Mouse (Mus musculus) olfactory bulb, adult 2 months (tissue): ENCODE results near the gene Man2a2. TPM values are rescaled to one million over a fixed set of nuclear protein-coding genes. Genes with fewer than 3 reads are reported as not detected.
A peak's percentile ranks its signal among the peaks of the same experiment; 100 is the strongest.

ENCODE experiments used
- H3K27ac ChIP-seq: fragments of 200-500 bp; 2 replicates; pipeline ENCODE4 v1.5.1; 2012; ENCODE audit warnings: low read depth, low read length; ENCODE audit not compliant: insufficient read depth
- H3K4me1 ChIP-seq: fragments of 200-500 bp; 2 replicates; pipeline ENCODE4 v1.6.1; 2012; ENCODE audit warnings: low read length; ENCODE audit not compliant: control insufficient read depth, insufficient read depth
- H3K4me3 ChIP-seq: fragments of 200-500 bp; 2 replicates; pipeline ENCODE4 v1.5.1; 2012; ENCODE audit warnings: mild to moderate bottlenecking, low read depth, low read length, moderate library complexity; ENCODE audit not compliant: insufficient read depth
- CTCF ChIP-seq: fragments of 200-500 bp; IDR thresholded peaks from 2 replicates; pipeline ENCODE4 v1.5.1; 2012; ENCODE audit warnings: low read depth, mild to moderate bottlenecking, low read length, moderate library complexity; ENCODE audit not compliant: insufficient read depth
- POLR2A ChIP-seq: fragments of 200-500 bp; IDR thresholded peaks from 2 replicates; pipeline ENCODE4 v1.6.1; 2012; ENCODE audit warnings: mild to moderate bottlenecking, low read depth, low read length, moderate library complexity; ENCODE audit not compliant: insufficient read depth
- WGBS: fragments of 180-500 bp; shearing (Covaris S2); methylation state at CpG from one replicate; pipeline ENCODE4 v1.1.7; 2018; 5-methylcytosine and 5-hydroxymethylcytosine counted together
- polyA plus RNA-seq: library from polyadenylated mRNA; stranded (reverse); fragments of >200 nt; gene quantifications from 2 replicates; pipeline ENCODE4 v1.2.4, GENCODE M21; 2012; ENCODE audit warnings: low replicate concordance; ENCODE audit not compliant: missing spikeins, insufficient read depth, insufficient read length

The Man2a2 gene
- polyA plus RNA-seq, 1 experiment: 117 TPM

DNA sequence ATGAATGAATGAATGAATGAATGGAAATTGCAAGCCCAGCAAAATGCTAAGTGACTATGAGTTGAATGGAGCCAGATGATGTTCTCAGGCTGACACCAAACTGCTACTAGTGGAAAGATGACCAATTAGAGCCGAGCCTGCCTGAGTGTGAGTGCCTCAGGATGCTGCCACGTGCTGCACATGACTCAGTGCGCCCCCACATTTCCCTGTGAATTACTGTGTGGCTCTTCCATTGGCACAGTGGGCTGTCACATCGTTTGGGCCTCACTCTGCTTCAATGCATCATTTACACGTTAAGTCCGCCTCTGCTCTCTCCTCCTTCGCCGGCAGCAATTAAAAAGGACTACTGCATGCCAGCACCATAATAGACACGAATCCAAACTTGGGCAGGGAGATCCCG lies 41.1 kb upstream of the Man2a2 start:
- H3K4me3 ChIP-seq: no peak overlapping the region
- H3K27ac ChIP-seq: no peak overlapping the region
- 26% methylated on average over 10 of the region's 10 CpGs for WGBS
- TF ChIP-seq POLR2A: no peak
- TF ChIP-seq CTCF: no peak
- peaks cover 11% of the 10 kb centered on the region for H3K4me1 ChIP-seq

DNA sequence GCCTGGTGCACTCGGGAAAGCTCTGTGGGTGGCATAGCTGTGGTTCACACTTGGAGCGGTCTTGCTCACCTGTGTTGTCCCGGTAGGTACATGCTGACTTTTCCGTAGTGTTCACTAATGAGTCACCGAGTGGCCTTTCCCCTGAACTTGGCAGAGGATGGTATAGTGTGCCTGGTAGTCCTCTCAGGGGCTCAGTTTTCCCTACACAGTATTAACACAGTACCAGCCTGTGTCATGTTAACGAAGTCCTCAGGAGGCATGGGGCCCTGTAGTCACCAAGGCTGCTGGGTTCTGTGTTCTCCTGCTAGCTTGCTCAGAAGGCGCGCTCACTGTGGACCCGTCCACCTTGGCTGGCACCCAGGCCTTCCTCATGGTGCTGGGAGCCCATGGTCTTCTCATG lies 39.2 kb upstream of the Man2a2 start:
- H3K4me3 ChIP-seq: no peak overlapping the region
- WGBS: 72% methylated on average over 9 of the region's 9 CpGs
- TF ChIP-seq CTCF (no peak), POLR2A (no peak)
- peaks cover 11% of the 10 kb centered on the region for H3K4me1 ChIP-seq
- H3K27ac ChIP-seq: no peak overlapping the region

DNA sequence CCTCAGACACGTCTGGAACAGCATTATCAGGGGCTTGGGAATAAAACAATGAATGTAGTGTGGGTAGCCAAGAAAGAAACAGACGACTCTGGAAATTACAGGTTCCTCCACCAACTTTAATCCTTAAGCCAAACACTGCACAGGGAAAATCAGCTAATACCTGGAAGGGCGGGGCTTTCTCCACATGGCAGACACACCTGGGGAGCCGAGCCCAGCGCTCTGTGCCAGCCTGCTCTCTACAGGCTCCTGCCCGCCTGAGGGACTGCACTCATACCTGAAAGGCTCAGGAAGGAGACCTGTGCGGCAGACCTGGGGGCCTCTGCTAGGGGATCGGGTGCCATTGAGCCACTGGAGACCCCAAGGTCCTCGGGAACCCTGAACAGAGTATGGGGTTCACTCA lies 36.5 kb upstream of the Man2a2 start:
- TF ChIP-seq CTCF (no peak), POLR2A (no peak)
- Histone ChIP-seq H3K4me1 (peaks cover 19% of the 10 kb centered on the region), H3K27ac (no peak overlapping the region), H3K4me3 (no peak overlapping the region)
- 82% methylated on average over 9 of the region's 9 CpGs for WGBS

DNA sequence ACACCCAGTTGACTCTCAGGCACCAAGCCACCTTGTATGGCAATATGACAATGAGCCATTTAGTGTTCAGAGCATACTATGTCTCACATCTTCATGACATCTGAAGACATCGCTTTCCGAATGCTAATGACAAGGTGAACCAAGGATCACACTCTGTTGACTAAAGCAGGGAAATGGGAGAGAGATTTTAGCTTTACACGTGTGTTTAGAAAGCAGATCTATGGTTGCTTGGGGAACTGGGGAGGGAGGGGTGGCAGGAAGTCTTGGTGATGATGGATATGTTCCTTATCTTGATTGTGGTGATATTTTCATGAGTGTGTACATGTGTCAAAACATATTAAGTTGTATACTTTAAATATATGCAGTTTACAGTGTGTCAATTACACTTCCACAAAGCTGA lies 35.0 kb upstream of the Man2a2 start:
- WGBS: 93% methylated on average over 3 of the region's 3 CpGs
- H3K4me1 ChIP-seq: peaks cover 21% of the 10 kb centered on the region
- no peak overlapping the region for H3K27ac ChIP-seq
- no peak for TF ChIP-seq CTCF
- no peak for TF ChIP-seq POLR2A
- no peak overlapping the region for H3K4me3 ChIP-seq

DNA sequence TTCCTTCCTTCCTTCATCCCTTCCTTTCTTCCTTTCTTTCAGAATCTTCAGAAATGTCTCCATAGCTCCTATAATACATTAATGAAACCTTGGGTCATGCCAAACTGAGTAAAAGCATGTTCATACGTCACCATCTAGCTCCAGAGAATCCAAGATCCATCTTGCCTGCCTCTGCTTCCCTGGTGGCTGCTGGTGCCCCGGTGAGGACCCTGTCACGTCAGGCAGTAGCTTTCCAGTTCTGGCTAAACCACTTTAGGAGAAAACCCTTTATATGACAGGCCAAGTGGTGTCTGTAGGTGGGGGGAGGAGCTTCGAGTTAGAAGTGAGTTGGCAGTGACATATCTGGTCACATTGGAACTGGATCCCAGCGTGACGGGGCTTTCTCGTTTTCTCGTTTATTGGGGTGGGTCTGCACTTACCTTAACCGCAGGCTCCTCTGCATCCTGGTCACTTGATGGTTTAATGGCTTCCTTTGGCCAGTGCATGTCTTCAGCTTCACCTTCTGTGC lies 34.1 kb upstream of the Man2a2 start, which contains the start of gene Furin:
Gene Furin, minus strand, starts transcription at position 249 of the 508 bp plus-strand sequence.
- TF ChIP-seq CTCF (no peak), POLR2A (no peak)
- H3K4me1 ChIP-seq: peaks cover 28% of the 10 kb centered on the region
- 80% methylated on average over 9 of the region's 9 CpGs for WGBS
- H3K4me3 ChIP-seq: no peak within 1 kb of the TSS
- H3K27ac ChIP-seq: no peak within 1 kb of the TSS

DNA sequence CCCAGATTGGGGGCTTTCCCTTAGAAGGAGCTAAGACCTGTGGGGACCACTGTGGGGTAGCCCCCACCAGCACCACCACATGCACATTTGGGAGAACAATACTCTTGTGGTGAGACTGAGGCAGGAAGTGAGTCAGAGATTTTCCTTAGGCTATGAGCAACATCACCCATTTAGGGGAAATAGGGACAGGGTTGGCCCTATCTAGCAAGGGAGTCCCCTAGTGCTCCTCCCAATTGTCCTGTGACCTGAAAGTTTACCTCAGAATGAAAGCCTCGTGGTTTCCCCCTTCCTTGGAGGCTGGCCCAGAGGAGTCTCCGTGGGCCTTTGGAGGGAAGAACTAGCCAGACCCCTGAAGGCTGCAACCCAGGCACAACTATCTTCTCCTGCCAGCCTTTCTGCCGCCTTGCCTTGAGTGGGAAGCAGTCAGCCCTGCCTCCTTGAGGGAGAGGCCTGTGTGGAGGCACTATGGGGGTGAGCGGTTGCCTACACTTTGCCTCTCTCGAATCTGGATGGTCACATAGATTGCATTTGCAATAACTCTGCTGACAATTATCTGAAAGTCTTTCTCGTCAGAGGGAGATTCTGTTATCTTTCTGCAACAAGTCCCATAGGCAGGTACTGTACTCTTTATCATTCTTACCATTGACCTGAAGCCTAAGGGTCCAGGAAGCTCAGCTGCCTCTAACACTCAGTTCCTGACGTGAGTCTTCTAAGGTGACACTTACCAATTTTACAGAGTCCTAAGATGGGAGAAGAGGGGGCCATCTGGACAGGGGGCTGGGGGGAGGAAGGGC lies 33.1 kb upstream of the Man2a2 start:
- TF ChIP-seq POLR2A (no peak), CTCF (no peak)
- 55% methylated on average over 7 of the region's 7 CpGs for WGBS

DNA sequence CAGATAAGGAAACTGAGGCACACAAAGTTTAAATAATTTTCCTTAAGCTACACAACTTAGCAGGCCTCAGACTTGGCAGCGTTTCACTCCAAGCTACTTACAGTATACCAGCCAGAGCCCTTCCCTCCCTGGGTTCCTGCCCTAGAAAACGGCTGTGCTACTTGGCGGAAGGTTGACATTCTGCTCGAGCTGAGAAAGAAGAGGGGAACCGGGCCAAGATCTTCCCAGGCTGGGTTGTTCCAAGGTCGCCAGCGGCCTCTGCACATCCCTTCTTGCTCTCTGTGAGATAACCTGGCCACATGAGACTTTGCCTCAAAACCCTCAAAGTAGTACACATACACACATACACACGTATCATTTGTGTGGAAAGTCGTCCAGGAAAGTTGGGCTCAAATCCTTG lies 32.4 kb upstream of the Man2a2 start:
- TF ChIP-seq POLR2A (no peak), CTCF (no peak)
- WGBS: 30% methylated on average over 9 of the region's 9 CpGs
- Histone ChIP-seq H3K4me1 (peaks cover 34% of the 10 kb centered on the region), H3K4me3 (no peak overlapping the region), H3K27ac (no peak overlapping the region)

More for the DNA sequence above, 33.1 kb upstream of the Man2a2 start:
- Histone ChIP-seq H3K27ac (no peak overlapping the region), H3K4me1 (peaks cover 29% of the 10 kb centered on the region), H3K4me3 (no peak overlapping the region)

DNA sequence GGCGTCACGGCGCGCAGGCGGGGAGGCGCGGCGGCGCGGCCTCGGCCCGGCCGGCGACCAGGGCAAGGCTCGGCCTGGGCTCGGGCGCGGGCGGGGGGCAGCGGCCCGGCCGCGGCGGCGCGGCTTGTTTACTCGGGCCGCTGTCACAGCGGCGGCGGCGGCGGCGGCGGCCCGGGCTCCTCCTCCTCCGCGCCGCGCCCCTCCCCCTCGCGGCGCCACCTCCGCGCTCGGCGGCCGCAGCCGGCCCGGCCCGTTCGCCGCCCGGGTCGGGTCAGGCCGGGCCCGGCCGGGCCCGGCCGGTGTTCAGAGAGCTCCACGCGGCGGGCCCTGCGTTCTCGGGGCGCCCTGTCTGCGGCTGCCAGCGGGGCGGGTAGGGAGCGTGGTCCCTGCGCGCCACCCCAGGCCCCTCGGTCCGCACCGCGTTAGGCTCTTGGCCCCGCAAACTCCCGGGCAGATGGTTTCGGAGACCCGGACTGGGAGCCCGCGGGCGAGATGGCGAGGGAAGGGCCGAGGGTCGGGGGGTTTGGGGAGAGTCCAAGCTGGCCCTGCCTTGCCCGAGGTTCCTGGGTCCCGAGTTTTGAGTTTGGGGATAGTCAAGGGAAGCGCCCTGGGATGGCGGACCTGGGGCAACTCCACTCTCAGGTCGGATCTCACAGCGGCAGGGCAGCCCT lies 31.6 kb upstream of the Man2a2 start:
- Histone ChIP-seq H3K4me1 (peaks cover 42% of the 10 kb centered on the region), H3K27ac (peak overlapping the region; percentile 79; the same call in 1 of the 2 replicates), H3K4me3 (peak overlapping the region; percentile 87)
- WGBS: 18% methylated on average over 92 of the region's 92 CpGs
- TF ChIP-seq POLR2A: peak; percentile 41
- TF ChIP-seq CTCF: no peak
